Mouse (Mus musculus): Measurements from ENCODE around the gene Nampt. TPM values are rescaled to one million over a fixed set of nuclear protein-coding genes. Genes with fewer than 3 reads are reported as not detected.
A peak's percentile ranks its signal among the peaks of the same experiment; 100 is the strongest.

The Nampt gene
- total RNA-seq, 2 experiments from 2014 or later = 28.9 to 29.4 TPM

- Histone ChIP-seq H3K27ac (no peak overlapping the region), H3K4me3 (no peak overlapping the region)
- TF ChIP-seq CTCF (IDR thresholded peaks at IDR 0.05) = no peak
- no peak for DNase-seq (ENCODE audit: extremely low spot score in 1 of 2, low spot score in 2 of 2)
- intact Hi-C loops (cut with DNase I) = loop anchor here (5.0 to 10.0 kb wide), 2 partner anchors 105 to 447 kb away; partner anchors contain the start of gene Ccdc71l
Observed at GRCm38 (mm10) chr12:32822066-32822465, 2.7 kb downstream of the Nampt start.

GRCm38 (mm10) chr12:32824586-32824985 lies 5.2 kb downstream of the Nampt start:
- no peak for TF ChIP-seq CTCF (IDR thresholded peaks at IDR 0.05)
- no peak for DNase-seq (ENCODE audit: extremely low spot score in 1 of 2, low spot score in 2 of 2)
- intact Hi-C loops (cut with DNase I) = loop anchor here (5.0 to 10.0 kb wide), 2 partner anchors 107 to 450 kb away; partner anchors contain the start of gene Ccdc71l

GRCm38 (mm10) chr12:32826971-32827370 lies 7.6 kb downstream of the Nampt start:
- Histone ChIP-seq H3K4me3 (no peak overlapping the region), H3K27ac (no peak overlapping the region)
- intact Hi-C loops (cut with DNase I) = loop anchor here (2.0 to 10.0 kb wide), 2 partner anchors 70 to 452 kb away; partner anchors contain the start of gene Ccdc71l
- peak; percentile 67 for TF ChIP-seq CTCF (IDR thresholded peaks at IDR 0.05)
- DNase-seq (ENCODE audit: extremely low spot score in 1 of 2, low spot score in 2 of 2) = peak in 1 of 2 experiments; percentile 47

More at GRCm38 (mm10) chr12:32824586-32824985, 5.2 kb downstream of the Nampt start:
- Histone ChIP-seq H3K27ac (no peak overlapping the region), H3K4me3 (no peak overlapping the region)

GRCm38 (mm10) chr12:32828137-32828760 lies 8.9 kb downstream of the Nampt start:
- intact Hi-C loops (cut with DNase I) = loop anchor here (10.0 kb wide), 1 partner anchor 453 kb away; the partner anchor contains the start of gene Ccdc71l
- no peak overlapping the region for H3K4me3 ChIP-seq
- H3K27ac ChIP-seq = no peak overlapping the region
- no peak for DNase-seq (ENCODE audit: extremely low spot score in 1 of 2, low spot score in 2 of 2)
- no peak for TF ChIP-seq CTCF (IDR thresholded peaks at IDR 0.05)

- Histone ChIP-seq H3K27ac (no peak overlapping the region), H3K4me3 (no peak overlapping the region)
- intact Hi-C loops (cut with DNase I) = loop anchor here (10.0 kb wide), 1 partner anchor 455 kb away; the partner anchor contains the start of gene Ccdc71l
- no peak for TF ChIP-seq CTCF (IDR thresholded peaks at IDR 0.05)
- DNase-seq (ENCODE audit: extremely low spot score in 1 of 2, low spot score in 2 of 2) = no peak
Observed at GRCm38 (mm10) chr12:32829321-32830090, 10.2 kb downstream of the Nampt start.

- intact Hi-C loops (cut with DNase I) = no loop called here
- TF ChIP-seq CTCF (IDR thresholded peaks at IDR 0.05) = no peak
- Histone ChIP-seq H3K4me3 (no peak overlapping the region), H3K27ac (no peak overlapping the region)
- DNase-seq (ENCODE audit: extremely low spot score in 1 of 2, low spot score in 2 of 2) = no peak
Observed at GRCm38 (mm10) chr12:32832076-32832475, 12.7 kb downstream of the Nampt start.

- no peak for TF ChIP-seq CTCF (IDR thresholded peaks at IDR 0.05)
- H3K27ac ChIP-seq = no peak overlapping the region
- intact Hi-C loops (cut with DNase I) = no loop called here
- no peak overlapping the region for H3K4me3 ChIP-seq
- DNase-seq (ENCODE audit: extremely low spot score in 1 of 2, low spot score in 2 of 2) = no peak
Observed at GRCm38 (mm10) chr12:32834781-32835180, 15.4 kb downstream of the Nampt start.

- TF ChIP-seq CTCF (IDR thresholded peaks at IDR 0.05) = no peak
- intact Hi-C loops (cut with DNase I) = no loop called here
- no peak overlapping the region for H3K27ac ChIP-seq
- H3K4me3 ChIP-seq = no peak overlapping the region
- DNase-seq (ENCODE audit: extremely low spot score in 1 of 2, low spot score in 2 of 2) = no peak
Observed at GRCm38 (mm10) chr12:32835235-32835634, 15.9 kb downstream of the Nampt start.

GRCm38 (mm10) chr12:32838406-32838805 lies 19.1 kb downstream of the Nampt start:
- H3K27ac ChIP-seq = no peak overlapping the region
- TF ChIP-seq CTCF (IDR thresholded peaks at IDR 0.05) = no peak; the same call in 1 of the 2 replicates
- no peak for DNase-seq (ENCODE audit: extremely low spot score in 1 of 2, low spot score in 2 of 2)
- no peak overlapping the region for H3K4me3 ChIP-seq
- intact Hi-C loops (cut with DNase I) = no loop called here

GRCm38 (mm10) chr12:32838954-32839353 lies 19.6 kb downstream of the Nampt start:
- Histone ChIP-seq H3K4me3 (no peak overlapping the region), H3K27ac (no peak overlapping the region)
- intact Hi-C loops (cut with DNase I) = no loop called here
- no peak for DNase-seq (ENCODE audit: extremely low spot score in 1 of 2, low spot score in 2 of 2)
- no peak for TF ChIP-seq CTCF (IDR thresholded peaks at IDR 0.05)

- no peak for TF ChIP-seq CTCF (IDR thresholded peaks at IDR 0.05)
Observed at GRCm38 (mm10) chr12:32841442-32841900, 22.1 kb downstream of the Nampt start.

GRCm38 (mm10) chr12:32846325-32846724 lies 27.0 kb downstream of the Nampt start:
- intact Hi-C loops (cut with DNase I) = no loop called here
- DNase-seq (ENCODE audit: extremely low spot score in 1 of 2, low spot score in 2 of 2) = no peak
- Histone ChIP-seq H3K4me3 (no peak overlapping the region), H3K27ac (no peak overlapping the region)
- TF ChIP-seq CTCF (IDR thresholded peaks at IDR 0.05) = no peak

More at GRCm38 (mm10) chr12:32841442-32841900, 22.1 kb downstream of the Nampt start:
- no peak overlapping the region for H3K4me3 ChIP-seq
- DNase-seq (ENCODE audit: extremely low spot score in 1 of 2, low spot score in 2 of 2) = no peak
- H3K27ac ChIP-seq = no peak overlapping the region
- intact Hi-C loops (cut with DNase I) = no loop called here
